Mouse (Mus musculus) induced T-regulatory cell, adult 2 months (primary cell): Measurements from ENCODE around the gene Lsm11.
A peak's percentile ranks its signal among the peaks of the same experiment; 100 is the strongest.

Experiments
- DNase-seq: peaks from one replicate; pipeline ENCODE4 v3.0.0-alpha.2; 2012; ENCODE audit warnings: low read depth

The Lsm11 gene

GRCm38 (mm10) chr11:45927456-45927855 lies 17.3 kb downstream of the Lsm11 start:
- no peak for DNase-seq

DNA sequence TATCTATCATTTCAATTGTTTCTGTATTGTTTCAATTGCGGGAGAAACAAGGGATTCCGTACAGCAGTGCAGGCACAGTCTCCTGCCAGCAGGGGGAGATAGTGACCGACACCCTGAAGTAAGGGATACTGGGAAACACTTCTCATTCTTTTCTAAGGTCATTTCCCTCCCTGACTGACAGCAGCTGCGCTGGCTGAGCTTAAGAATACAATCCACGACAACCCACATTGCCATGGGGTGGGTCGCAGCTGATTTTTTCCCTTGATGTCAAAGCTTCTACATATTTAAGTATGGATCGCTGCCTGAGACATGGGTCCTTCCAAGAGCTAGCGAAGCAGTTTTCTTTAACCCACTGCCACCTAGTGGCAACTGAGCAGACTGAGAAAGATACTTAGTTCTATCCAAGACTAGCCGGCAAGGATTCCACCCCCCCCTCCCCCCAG lies 18.1 kb downstream of the Lsm11 start:
- DNase-seq, result peak; percentile 92

- no peak for DNase-seq
Observed at GRCm38 (mm10) chr11:45925436-45925835, 19.3 kb downstream of the Lsm11 start.

DNA sequence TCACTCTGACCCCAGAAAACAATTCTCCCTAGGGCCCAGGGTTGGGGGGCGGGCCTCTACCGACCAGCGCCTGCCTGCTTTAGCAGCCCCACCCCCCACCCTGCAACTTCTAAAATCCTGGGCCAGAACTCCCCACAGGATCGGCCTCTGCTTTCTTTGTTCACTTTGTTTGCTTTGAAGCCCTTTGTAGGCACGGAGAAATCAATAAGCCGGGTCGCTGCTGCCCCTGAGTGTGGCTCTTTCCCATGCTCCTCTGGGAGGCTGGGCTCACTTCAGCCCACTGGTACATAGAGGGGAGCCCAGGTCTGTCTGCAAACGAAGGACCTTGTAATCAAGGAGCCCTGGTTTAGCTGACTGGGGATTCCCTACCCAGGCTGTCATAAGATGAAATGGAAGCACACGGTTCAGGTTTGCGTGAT lies 23.2 kb downstream of the Lsm11 start:
- DNase-seq, result no peak

- DNase-seq, result no peak
Observed at GRCm38 (mm10) chr11:45921026-45921425, 23.7 kb downstream of the Lsm11 start.

DNA sequence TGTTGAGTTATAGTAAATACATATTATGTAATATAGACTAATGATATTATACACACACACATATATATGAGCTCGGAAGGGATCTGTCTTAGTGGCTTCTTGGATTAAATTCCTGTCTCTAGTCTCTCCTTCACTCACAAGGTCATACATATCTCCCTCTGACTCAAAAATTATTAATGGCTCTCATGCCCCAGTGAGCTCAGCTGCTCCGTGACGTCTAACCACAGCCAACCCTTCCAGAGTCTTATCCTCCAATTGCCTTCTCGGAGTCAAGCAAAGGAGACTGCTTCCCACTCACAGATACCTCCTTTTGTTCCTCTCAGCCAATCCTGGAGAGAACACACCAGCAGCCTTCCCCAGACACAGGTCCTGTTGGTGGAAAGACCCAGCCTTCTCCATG lies 25.9 kb downstream of the Lsm11 start:
- DNase-seq, result no peak

DNA sequence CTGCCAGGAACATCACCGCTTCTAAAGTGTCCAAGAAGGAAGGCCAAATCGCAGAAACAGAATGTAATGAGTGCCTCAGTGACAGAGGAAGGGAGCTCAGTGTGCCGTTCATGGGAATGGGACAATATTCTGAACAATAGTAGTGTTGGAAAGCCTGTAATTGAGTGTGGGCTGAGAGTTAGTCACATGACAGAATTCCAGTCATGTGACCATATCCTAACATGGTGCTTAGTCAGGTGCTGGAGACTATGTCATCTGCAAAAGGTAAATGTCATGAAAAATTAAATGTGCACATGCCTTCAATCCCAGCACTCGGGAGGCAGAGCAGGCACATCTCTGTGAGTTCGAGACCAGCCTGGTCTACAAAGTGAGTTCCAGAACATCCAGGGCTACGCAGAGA lies 26.7 kb downstream of the Lsm11 start:
- no peak for DNase-seq

DNA sequence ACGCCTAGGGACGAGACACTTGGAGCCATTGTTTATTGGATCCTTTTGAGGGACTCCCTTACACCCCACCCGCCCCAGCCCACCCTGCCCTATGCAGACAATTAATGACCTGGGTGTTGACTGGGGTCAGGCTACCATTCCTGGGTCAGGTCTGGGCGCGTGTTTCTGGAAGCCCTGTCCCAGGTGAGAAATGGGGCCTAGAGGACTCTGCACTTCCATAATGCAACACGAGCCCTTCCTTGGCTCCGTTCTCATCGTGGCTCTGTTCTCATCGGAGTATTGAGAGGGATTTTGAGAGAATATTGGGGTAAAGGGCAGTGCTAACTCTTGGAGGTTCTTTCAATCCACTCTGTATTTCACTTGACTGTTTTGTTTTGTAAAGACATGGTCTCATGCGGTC lies 28.5 kb downstream of the Lsm11 start:
- no peak for DNase-seq

DNA sequence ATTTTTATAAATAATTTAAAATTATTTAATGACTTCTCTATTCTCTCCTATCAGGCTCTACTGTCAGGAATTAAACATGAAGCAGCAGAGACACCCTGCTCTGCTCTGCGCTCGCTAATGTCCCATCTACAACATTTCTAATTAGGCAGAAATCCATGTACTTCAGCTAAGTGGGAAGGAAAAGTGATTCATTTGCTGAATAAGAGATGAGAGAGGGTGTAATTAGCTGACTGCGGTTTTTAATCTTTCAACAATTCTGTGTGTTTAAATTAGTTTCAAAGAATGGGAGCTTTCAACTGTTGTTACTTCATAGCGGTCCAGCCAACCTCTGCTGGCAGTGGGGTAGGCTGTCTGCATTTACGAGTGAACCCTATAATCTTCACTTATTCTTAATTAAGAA lies 34.0 kb downstream of the Lsm11 start:
- DNase-seq, result no peak

- no peak for DNase-seq
Observed at GRCm38 (mm10) chr11:45908894-45909293, 35.8 kb downstream of the Lsm11 start.

- DNase-seq, result no peak
Observed at GRCm38 (mm10) chr11:45908070-45908469, 36.7 kb downstream of the Lsm11 start.

- no peak for DNase-seq
Observed at GRCm38 (mm10) chr11:45907301-45907700, 37.4 kb downstream of the Lsm11 start.

DNA sequence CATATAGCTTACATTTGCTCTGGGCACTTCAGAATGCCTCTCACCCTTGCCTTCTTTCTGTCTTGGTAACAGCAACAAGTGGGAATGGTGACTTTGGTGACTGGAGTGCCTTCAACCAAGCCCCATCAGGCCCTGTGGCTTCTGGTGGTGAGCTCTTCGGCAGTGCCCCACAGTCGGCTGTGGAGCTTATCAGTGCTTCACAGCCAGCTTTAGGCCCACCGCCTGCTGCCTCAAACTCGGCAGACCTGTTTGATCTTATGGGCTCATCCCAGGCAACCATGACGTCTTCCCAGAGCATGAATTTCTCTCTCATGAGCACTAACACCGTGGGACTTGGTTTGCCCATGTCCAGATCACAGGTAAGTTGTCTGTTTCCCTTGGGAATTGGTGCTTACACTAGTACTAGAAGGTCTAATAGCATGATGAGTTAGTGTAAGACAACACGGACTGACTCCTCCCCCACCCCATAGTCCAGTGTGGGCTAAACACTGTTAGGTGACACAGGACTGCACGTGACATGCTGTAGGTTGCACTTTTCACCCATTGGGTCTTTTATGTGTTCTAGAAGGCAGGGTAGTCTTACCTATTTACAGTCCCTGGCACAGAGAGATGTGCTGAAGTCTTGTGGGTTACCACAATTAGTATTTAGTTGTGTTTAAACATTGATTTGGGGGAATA lies 38.5 kb downstream of the Lsm11 start:
- DNase-seq, result no peak

DNA sequence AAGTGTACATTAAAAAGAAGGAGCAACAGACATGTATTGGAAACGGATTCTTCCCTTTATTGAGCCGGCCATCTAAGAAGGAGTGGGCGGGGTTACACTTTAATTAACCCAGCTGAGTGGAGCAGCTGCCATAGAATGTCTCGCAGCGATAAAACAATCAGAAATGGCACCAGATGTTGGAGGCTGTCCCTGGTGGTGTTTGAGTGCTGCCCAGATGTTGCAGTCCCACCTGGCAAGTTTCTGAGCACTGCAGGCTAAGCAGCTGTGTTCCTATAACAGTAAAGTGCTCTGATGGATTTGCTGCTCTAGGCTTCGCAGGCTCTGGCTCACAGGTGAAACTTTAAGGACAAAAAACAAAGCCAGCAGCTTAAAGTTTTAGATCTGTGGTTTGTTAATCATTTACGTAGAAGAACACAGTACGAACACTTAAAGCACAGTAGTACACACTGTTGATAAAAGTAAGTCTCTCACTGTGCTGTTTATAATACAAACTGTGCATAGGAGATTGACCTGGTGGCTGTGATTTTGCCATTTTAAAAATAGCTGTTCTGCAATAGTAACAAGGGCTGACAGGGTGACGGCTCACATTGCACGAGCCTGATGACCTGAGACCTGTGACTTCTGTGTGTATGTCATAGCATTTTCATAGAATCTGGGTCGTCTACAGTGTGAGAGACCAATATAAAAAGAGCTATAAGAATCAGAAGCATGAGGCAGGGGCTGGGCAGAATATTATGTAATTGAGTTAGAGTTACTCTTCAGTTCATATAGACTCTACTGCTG lies 44.3 kb downstream of the Lsm11 start:
- DNase-seq, result no peak

DNA sequence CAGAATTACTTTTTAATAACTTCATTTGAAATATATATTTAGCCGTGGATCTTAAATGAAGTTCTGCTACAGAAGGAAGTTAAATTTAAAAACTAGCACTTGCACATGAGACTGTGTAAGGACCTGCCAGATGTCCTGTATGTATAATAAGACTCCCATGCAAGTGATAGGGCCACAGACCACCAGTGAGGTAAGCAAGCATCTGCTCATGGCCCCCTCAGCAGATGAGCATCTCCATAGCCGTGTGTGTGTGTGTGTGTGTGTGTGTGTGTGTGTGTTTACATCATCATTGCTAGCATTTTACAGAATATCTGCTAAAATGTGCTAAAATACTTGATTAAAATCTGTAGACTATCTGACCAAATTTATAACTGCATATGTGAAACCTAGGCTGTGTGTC lies 47.3 kb downstream of the Lsm11 start:
- DNase-seq, result no peak

- no peak for DNase-seq
Observed at GRCm38 (mm10) chr11:45892861-45893360, 51.8 kb downstream of the Lsm11 start.

GRCm38 (mm10) chr11:45890423-45890822 lies 54.3 kb downstream of the Lsm11 start:
- no peak for DNase-seq

- no peak for DNase-seq
Observed at GRCm38 (mm10) chr11:45889981-45890380, 54.8 kb downstream of the Lsm11 start.

DNA sequence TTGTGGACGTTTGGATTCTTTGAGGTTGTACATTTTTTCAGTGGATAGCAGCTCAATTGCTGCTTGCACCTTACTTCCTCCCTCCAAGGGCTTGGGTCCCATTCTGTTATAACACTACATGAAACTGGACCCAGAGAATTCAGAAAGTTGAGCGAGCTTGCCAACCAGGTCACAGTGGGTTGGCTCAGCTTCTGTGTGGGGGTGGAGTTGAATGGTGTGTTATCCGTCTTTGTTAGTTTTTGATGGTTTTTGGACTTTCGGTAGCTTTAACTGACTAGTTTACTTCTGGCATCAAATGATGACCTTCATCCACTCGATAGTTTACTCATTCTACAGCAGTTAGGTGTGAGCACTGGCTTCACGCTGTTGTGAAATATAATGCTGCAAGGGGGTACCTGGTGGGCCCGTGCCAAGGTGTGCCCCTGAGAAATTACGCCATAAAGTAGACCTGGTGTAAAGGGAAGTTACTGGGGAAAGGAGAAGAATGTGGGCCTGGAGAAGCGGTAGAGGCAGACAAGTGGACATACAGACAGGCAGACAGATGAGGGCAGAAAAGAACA lies 56.2 kb downstream of the Lsm11 start:
- no peak for DNase-seq

- no peak for DNase-seq
Observed at GRCm38 (mm10) chr11:45886596-45886995, 58.1 kb downstream of the Lsm11 start.

GRCm38 (mm10) chr11:45885606-45886230 lies 59.0 kb downstream of the Lsm11 start:
- no peak for DNase-seq

- peak; percentile 84 for DNase-seq
Observed at GRCm38 (mm10) chr11:45884029-45884428, 60.7 kb downstream of the Lsm11 start.
